Mouse (Mus musculus): Measurements from ENCODE around the gene Slc16a5.

DNA sequence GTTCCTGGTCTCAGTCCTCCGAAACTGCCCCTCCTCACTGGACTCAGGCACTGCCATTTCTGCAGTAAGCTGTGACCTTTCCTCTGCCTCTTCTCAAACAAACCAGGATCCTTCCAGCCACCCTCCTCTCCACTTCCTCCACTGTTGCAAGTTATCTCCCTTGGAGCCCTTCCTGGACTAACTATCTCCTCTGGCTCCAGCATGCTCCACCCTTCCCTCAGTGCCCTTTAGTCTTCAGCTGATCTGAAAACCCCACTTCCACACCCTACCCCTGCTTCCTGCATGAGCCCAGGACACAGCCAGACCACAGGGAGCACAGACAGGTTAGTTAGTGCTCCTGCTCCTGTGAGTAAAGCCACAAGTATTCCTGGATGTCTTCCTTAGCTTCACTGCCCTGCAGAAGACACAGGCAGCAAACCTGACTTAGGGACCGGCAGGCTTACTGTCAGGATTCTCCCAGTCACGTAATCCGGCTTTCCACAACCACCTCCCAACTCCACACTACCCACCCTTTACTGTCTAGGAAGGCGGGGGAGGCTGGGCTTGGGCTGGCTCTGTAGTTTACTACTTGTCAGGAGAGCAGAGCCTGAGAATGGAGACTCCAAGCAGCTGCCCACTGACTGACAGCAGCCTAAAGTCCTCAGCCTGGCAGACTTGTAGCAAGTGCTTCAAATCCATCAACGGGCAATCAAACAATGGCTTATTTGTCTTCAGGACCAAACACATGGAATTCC lies 47.7 kb downstream of the Slc16a5 start:
- TF ChIP-seq CTCF (IDR thresholded peaks at IDR 0.05; ENCODE audit: extremely low read depth, insufficient read depth, insufficient read length, insufficient replicate concordance), result no peak
- TF ChIP-seq POLR2A (IDR thresholded peaks at IDR 0.05; ENCODE audit: low read depth, low read length), result no peak

Data from spleen, adult 2 months (tissue).